Mouse (Mus musculus): Measurements from ENCODE around the gene Nme9. TPM values are rescaled to one million over a fixed set of nuclear protein-coding genes. Genes with fewer than 3 reads are reported as not detected.

Gene Nme9
- total and polyA plus RNA-seq, 2 experiments from 2014 or later = 1.00 to 1.4 TPM

GRCm38 (mm10) chr9:99419951-99420701 lies 31.1 kb upstream of the Nme9 start:
- DNase-seq = no peak
- Histone ChIP-seq H3K9ac (no peak overlapping the region), H3K4me3 (ENCODE audit: low read depth, low read length) (no peak overlapping the region), H3K9me3 (ENCODE audit: low read length) (no peaks in the 10 kb centered on the region), H3K27me3 (ENCODE audit: insufficient read depth, low read length) (no peaks in the 10 kb centered on the region), H3K4me2 (ENCODE audit: low read depth) (no peak overlapping the region), H3K4me1 (ENCODE audit: insufficient read depth) (peaks cover 9% of the 10 kb centered on the region; the same call in 1 of the 2 replicates), H3K27ac (ENCODE audit: low read depth, low read length) (no peak overlapping the region), H3K36me3 (ENCODE audit: insufficient read depth) (no peaks in the 10 kb centered on the region)
- ATAC-seq = no peak
- no peak for TF ChIP-seq CTCF (IDR thresholded peaks at IDR 0.05; ENCODE audit: low read depth)
- 84% methylated on average over 8 of the region's 8 CpGs for WGBS

- Histone ChIP-seq H3K4me1 (ENCODE audit: insufficient read depth) (peaks cover 9% of the 10 kb centered on the region; the same call in 1 of the 2 replicates), H3K4me2 (ENCODE audit: low read depth) (no peak overlapping the region), H3K27me3 (ENCODE audit: insufficient read depth, low read length) (no peaks in the 10 kb centered on the region), H3K9me3 (ENCODE audit: low read length) (no peaks in the 10 kb centered on the region), H3K9ac (no peak overlapping the region), H3K4me3 (ENCODE audit: low read depth, low read length) (no peak overlapping the region), H3K36me3 (ENCODE audit: insufficient read depth) (no peaks in the 10 kb centered on the region), H3K27ac (ENCODE audit: low read depth, low read length) (no peak overlapping the region)
- no peak for ATAC-seq
- TF ChIP-seq CTCF (IDR thresholded peaks at IDR 0.05; ENCODE audit: low read depth) = no peak
- WGBS = 79% methylated on average over 3 of the region's 3 CpGs
- DNase-seq = no peak
Observed at GRCm38 (mm10) chr9:99421914-99422313, 29.4 kb upstream of the Nme9 start.

- DNase-seq = no peak
- no peak overlapping the region for H3K4me2 ChIP-seq (ENCODE audit: low read depth)
- no peak for ATAC-seq
- H3K27ac ChIP-seq (ENCODE audit: low read depth, low read length) = no peak overlapping the region
- H3K27me3 ChIP-seq (ENCODE audit: insufficient read depth, low read length) = no peaks in the 10 kb centered on the region
- H3K36me3 ChIP-seq (ENCODE audit: insufficient read depth) = no peaks in the 10 kb centered on the region
- WGBS = 71% methylated on average over 9 of the region's 9 CpGs
- H3K9ac ChIP-seq = no peak overlapping the region
- no peaks in the 10 kb centered on the region for H3K4me1 ChIP-seq (ENCODE audit: insufficient read depth)
- no peak overlapping the region for H3K4me3 ChIP-seq (ENCODE audit: low read depth, low read length)
- no peaks in the 10 kb centered on the region for H3K9me3 ChIP-seq (ENCODE audit: low read length)
- no peak for TF ChIP-seq CTCF (IDR thresholded peaks at IDR 0.05; ENCODE audit: low read depth)
Observed at GRCm38 (mm10) chr9:99423692-99424573, 27.3 kb upstream of the Nme9 start.

DNA sequence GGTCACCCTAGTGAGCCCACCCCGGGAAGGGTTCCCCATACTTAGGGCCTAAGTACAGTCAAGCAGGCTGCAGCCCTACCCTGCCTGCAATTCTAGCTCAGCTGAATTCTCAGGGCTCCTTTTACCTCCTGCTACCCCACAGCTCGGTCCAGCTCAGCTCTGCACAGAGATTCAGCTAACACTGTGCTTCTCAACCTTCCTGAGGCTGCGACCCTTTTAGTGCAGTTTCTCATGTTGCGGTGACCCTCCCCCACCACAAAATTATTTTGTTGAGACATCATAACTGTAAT lies 26.8 kb upstream of the Nme9 start:
- H3K4me1 ChIP-seq (ENCODE audit: insufficient read depth) = no peaks in the 10 kb centered on the region
- 74% methylated on average over 4 of the region's 4 CpGs for WGBS
- no peak overlapping the region for H3K9ac ChIP-seq
- ATAC-seq = no peak
- no peaks in the 10 kb centered on the region for H3K27me3 ChIP-seq (ENCODE audit: insufficient read depth, low read length)
- H3K9me3 ChIP-seq (ENCODE audit: low read length) = no peaks in the 10 kb centered on the region
- H3K4me2 ChIP-seq (ENCODE audit: low read depth) = no peak overlapping the region
- DNase-seq = no peak
- H3K36me3 ChIP-seq (ENCODE audit: insufficient read depth) = no peaks in the 10 kb centered on the region
- TF ChIP-seq CTCF (IDR thresholded peaks at IDR 0.05; ENCODE audit: low read depth) = no peak
- no peak overlapping the region for H3K4me3 ChIP-seq (ENCODE audit: low read depth, low read length)
- H3K27ac ChIP-seq (ENCODE audit: low read depth, low read length) = no peak overlapping the region

DNA sequence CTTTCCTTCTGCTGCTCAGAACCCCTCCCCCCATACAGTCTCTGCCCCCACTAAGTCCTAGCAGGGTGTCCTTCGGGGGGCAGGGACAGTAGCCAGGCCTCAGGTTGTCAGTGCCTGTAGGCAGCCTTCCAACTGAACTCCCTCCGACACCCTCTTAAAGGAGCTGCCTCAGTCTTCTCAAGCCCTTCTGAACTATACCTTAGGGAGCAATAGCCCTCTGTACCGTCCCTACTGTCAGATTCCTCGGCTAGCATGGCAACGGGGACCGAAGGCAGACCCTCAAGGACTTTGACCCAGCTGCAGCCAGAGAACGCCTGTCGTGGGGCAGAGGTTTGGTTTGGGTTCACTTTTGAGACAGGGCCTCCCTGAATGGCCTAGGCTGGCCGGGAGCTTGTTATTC lies 26.0 kb upstream of the Nme9 start:
- 80% methylated on average over 9 of the region's 9 CpGs for WGBS
- Histone ChIP-seq H3K9ac (no peak overlapping the region), H3K27me3 (ENCODE audit: insufficient read depth, low read length) (no peaks in the 10 kb centered on the region), H3K4me1 (ENCODE audit: insufficient read depth) (no peaks in the 10 kb centered on the region), H3K9me3 (ENCODE audit: low read length) (no peaks in the 10 kb centered on the region), H3K4me2 (ENCODE audit: low read depth) (no peak overlapping the region), H3K36me3 (ENCODE audit: insufficient read depth) (no peaks in the 10 kb centered on the region), H3K4me3 (ENCODE audit: low read depth, low read length) (no peak overlapping the region), H3K27ac (ENCODE audit: low read depth, low read length) (no peak overlapping the region)
- no peak for DNase-seq
- no peak for ATAC-seq
- TF ChIP-seq CTCF (IDR thresholded peaks at IDR 0.05; ENCODE audit: low read depth) = no peak

DNA sequence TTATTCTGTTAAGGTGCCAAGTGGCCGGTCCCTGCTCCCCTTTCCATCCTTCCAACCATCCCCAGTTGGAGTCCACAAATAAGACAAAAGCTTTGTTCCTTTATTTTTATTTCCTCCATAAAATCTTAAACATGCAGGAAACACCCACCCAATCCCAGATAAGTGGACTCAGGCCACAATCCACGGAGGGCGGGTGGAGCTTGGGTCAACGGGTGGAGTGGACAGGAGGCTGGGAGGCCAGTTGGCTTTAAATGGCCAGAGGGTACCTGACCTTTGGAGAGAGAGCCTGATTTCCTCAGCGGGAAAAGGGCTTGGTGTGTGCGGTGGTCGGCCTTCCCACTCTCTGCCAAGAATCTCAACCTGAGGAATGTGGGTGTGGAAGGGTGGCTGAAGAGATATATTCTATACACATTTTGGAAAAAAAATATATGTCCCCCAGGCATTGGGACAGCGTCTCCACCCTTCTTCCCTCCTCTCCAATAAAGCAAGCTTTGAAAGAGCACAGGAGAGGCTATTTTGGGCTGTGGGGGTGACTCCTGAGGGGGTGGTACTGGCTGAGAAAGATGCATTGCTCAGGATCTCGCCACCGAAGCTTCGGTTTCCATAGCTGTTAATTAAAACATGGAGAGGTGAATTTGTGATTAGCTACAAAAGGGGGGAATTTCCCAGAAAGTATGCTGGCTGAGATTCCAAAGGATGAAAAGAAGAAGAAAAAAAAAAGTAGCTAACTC lies 22.5 kb upstream of the Nme9 start:
- H3K27me3 ChIP-seq (ENCODE audit: insufficient read depth, low read length) = no peaks in the 10 kb centered on the region
- no peak overlapping the region for H3K4me2 ChIP-seq (ENCODE audit: low read depth)
- H3K36me3 ChIP-seq (ENCODE audit: insufficient read depth) = no peaks in the 10 kb centered on the region
- H3K4me3 ChIP-seq (ENCODE audit: low read depth, low read length) = no peak overlapping the region
- TF ChIP-seq CTCF (IDR thresholded peaks at IDR 0.05; ENCODE audit: low read depth) = no peak
- 62% methylated on average over 11 of the region's 11 CpGs for WGBS
- no peak overlapping the region for H3K27ac ChIP-seq (ENCODE audit: low read depth, low read length)
- no peak for ATAC-seq
- no peak overlapping the region for H3K9ac ChIP-seq
- H3K4me1 ChIP-seq (ENCODE audit: insufficient read depth) = 0 out of 2 replicates have a peak, but pooled peaks cover under 1% of the 10 kb centered on the region
- DNase-seq = no peak
- no peaks in the 10 kb centered on the region for H3K9me3 ChIP-seq (ENCODE audit: low read length)

Data from forebrain, postnatal 0 days (tissue).